Mouse (Mus musculus) embryonic facial prominence, embryonic 13.5 days (tissue): Measurements from ENCODE around the gene Gpr149. TPM values are rescaled to one million over a fixed set of nuclear protein-coding genes. Genes with fewer than 3 reads are reported as not detected.

ENCODE experiments used
- ATAC-seq: fragments of 200-750 bp; cut with Nextera tagmentation; 2 replicates; pipeline ENCODE4 v1.8.0; 2017; ENCODE audit warnings: low read depth; ENCODE audit not compliant: insufficient number of reproducible peaks, insufficient read depth, low FRiP score, low TSS enrichment
- H3K27ac ChIP-seq: fragments of 300-500 bp; sonication (generic); 2 replicates; pipeline ENCODE4 v1.5.1; 2015; ENCODE audit warnings: moderate library complexity, mild to moderate bottlenecking, inconsistent platforms
- H3K27me3 ChIP-seq: fragments of 300-500 bp; sonication (generic); 2 replicates; pipeline ENCODE4 v1.6.1; 2015; ENCODE audit warnings: mild to moderate bottlenecking, inconsistent platforms
- H3K36me3 ChIP-seq: fragments of 300-500 bp; sonication (generic); 2 replicates; pipeline ENCODE4 v1.6.1; 2015; ENCODE audit warnings: mild to moderate bottlenecking, inconsistent platforms
- H3K4me1 ChIP-seq: fragments of 300-500 bp; sonication (generic); 2 replicates; pipeline ENCODE4 v1.6.1; 2015; ENCODE audit warnings: inconsistent platforms
- H3K4me2 ChIP-seq: fragments of 300-500 bp; sonication (generic); 2 replicates; pipeline ENCODE4 v1.6.1; 2015; ENCODE audit warnings: moderate library complexity, mild to moderate bottlenecking, inconsistent platforms
- H3K4me3 ChIP-seq: fragments of 300-500 bp; sonication (generic); 2 replicates; pipeline ENCODE4 v1.5.1; 2015; ENCODE audit warnings: mild to moderate bottlenecking, inconsistent platforms
- H3K9ac ChIP-seq: fragments of 300-500 bp; sonication (generic); 2 replicates; pipeline ENCODE4 v1.6.1; 2015; ENCODE audit warnings: mild to moderate bottlenecking, inconsistent platforms
- H3K9me3 ChIP-seq: fragments of 300-500 bp; sonication (generic); 2 replicates; pipeline ENCODE4 v1.6.1; 2016; ENCODE audit warnings: inconsistent platforms
- WGBS: fragments of 180-500 bp; shearing (Covaris S2); methylation state at CpG from one replicate; pipeline ENCODE4 v1.1.7; 2015; ENCODE audit warnings: mixed read lengths; 5-methylcytosine and 5-hydroxymethylcytosine counted together
- polyA plus RNA-seq: library from polyadenylated mRNA; unstranded; fragments of >200 nt; fragmentation: Nextera tagmentation; extraction: Ambion mirVana; gene quantifications from 2 replicates; pipeline ENCODE4 v1.2.1, GENCODE M21; 2015

The Gpr149 gene
- polyA plus RNA-seq, 1 experiment from 2014 or later, result 0.30 TPM

DNA sequence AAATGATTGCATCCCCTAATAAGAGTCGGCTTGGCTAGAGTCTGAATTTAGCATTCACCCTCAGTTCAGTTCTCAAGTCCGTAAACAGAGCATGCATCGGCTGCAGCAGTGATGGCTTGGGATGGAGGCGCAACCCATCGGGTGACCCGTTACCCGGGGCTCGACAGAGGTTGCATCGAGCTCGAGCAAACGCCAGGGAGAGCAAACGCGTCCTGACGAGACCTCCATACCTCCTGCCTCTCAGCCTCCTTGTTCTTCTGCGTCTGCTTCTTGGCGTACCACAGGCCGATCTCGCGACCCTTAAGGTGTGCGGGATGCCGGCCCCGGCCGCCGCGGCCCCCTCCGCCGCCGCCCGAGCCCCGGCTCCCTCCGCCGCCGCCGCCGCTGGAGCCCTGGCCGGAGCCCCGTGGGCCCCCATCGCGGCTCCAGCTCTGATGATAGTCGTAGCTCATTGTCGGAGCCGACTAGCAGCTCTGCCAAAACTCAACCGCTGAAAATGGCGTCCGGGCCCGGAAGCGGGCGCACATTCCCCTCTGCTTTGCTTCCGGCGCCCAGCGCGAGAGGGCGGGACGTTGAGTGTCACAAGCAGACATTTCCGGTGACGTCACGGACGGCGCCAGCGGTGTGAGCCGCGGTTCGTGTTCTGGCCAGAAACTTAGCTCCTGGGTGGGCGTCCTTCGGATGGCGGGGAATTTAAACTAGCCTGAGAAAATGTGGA is 98.3 kb downstream of the Gpr149 start, which contains the start of gene Dhx36:
Gene Dhx36 (minus strand): TSS at position 517 of the 718 bp plus-strand sequence.
- H3K9me3 ChIP-seq, result no peaks in the 10 kb centered on the region
- ATAC-seq, result peak; percentile 94
- H3K27me3 ChIP-seq, result peaks cover 8% of the 10 kb centered on the region
- no peaks in the 10 kb centered on the region; the same call in 1 of the 2 replicates for H3K36me3 ChIP-seq
- under 1% methylated on average over 66 of the region's 66 CpGs for WGBS
- H3K27ac ChIP-seq, result peak within 1 kb of the TSS; percentile 97
- H3K9ac ChIP-seq, result peak within 1 kb of the TSS; percentile 98
- H3K4me2 ChIP-seq, result peak within 1 kb of the TSS; percentile 75
- peaks cover 14% of the 10 kb centered on the region for H3K4me1 ChIP-seq
- H3K4me3 ChIP-seq, result peak within 1 kb of the TSS; percentile 92

DNA sequence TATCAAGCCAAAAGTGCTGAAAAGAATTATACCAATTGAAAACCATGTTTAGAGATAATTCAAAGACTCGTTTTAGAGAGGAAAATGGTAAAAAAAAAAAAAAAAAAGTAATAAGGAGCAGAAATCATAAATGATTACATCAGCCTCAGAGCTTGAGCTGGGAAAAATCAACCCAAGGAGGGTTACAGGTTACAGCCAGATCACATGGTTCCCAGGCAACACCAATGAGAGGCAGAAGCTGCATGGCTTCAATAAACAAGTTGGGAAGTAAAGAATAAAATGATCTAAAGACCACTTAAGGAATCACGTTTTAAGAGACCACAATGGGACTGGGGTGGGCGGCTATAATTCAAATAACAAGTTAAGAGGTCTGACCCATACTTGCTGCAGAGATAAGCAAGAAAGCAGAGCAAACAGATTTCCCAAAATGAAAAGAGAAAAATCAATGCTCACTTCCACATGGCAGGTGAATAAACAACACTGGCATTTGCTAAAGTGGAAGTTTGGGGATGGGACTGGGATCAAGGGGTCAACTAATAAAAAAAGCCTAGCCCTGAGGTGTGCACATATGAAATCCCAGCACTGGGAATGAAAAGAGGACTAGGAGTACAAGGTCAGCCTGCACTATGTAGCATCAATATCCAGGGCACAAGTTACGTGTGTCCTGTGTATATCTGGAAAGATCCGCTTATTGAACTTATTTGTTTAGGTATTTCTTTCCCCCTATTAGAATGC is 99.6 kb downstream of the Gpr149 start:
- H3K4me2 ChIP-seq, result peak overlapping the region; percentile 75
- peak overlapping the region; percentile 92 for H3K4me3 ChIP-seq
- H3K9ac ChIP-seq, result peak overlapping the region; percentile 98; the same call in 1 of the 2 replicates
- H3K27ac ChIP-seq, result no peak overlapping the region
- no peaks in the 10 kb centered on the region for H3K9me3 ChIP-seq
- no peak for ATAC-seq
- WGBS, result 63% methylated on average over 5 of the region's 5 CpGs
- peaks cover 14% of the 10 kb centered on the region for H3K4me1 ChIP-seq
- H3K27me3 ChIP-seq, result peaks cover 8% of the 10 kb centered on the region
- peaks cover 12% of the 10 kb centered on the region for H3K36me3 ChIP-seq

DNA sequence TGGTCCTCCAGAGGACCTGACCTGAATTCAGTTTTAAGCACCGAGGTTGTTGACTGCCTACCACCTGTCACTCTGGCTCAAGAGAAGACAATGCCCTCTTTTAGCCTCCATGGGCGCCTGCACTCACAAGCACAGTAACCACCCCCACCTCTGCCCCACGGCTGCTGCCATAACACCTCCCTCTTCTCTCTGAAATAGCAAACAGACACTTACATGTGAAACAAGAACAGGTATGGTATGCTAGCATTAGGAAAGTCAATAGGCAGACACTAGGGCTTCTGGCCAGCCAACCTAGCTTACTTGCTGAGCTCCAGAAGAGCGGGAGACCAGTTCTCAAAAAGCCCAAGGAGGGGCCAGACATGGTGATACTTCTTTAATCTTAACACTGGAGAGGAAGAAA is 105.6 kb downstream of the Gpr149 start:
- no peak overlapping the region for H3K27ac ChIP-seq
- H3K4me1 ChIP-seq, result no peaks in the 10 kb centered on the region
- H3K9ac ChIP-seq, result no peak overlapping the region
- H3K36me3 ChIP-seq, result peaks cover 47% of the 10 kb centered on the region
- no peaks in the 10 kb centered on the region for H3K9me3 ChIP-seq
- no peak overlapping the region for H3K4me3 ChIP-seq
- 60% methylated on average over 4 of the region's 4 CpGs for WGBS
- no peaks in the 10 kb centered on the region for H3K27me3 ChIP-seq
- ATAC-seq, result no peak
- H3K4me2 ChIP-seq, result no peak overlapping the region

DNA sequence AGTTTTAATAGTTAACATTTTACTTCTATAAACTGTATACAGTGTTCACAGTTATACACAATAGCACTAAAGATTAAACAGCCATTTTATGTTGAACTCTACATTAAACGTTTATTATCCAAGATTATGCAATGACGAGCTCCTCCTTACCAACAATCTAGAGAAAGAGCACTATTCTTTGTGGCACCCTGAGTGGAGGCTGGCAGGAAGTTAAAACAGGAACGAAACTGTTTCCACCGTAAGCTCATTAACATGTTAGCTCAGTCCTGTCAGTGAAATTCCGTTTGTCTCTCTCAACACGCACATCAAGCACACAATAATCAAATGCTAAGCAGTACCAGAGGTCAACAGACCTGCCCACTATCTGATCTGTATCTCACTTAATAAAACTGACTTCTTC is 112.4 kb downstream of the Gpr149 start:
- H3K27ac ChIP-seq, result no peak overlapping the region
- H3K4me3 ChIP-seq, result no peak overlapping the region
- ATAC-seq, result no peak
- H3K4me2 ChIP-seq, result no peak overlapping the region
- H3K36me3 ChIP-seq, result peaks cover 68% of the 10 kb centered on the region
- no peaks in the 10 kb centered on the region for H3K27me3 ChIP-seq
- H3K9me3 ChIP-seq, result no peaks in the 10 kb centered on the region
- WGBS, result 89% methylated on average over 6 of the region's 6 CpGs
- H3K9ac ChIP-seq, result no peak overlapping the region
- H3K4me1 ChIP-seq, result no peaks in the 10 kb centered on the region

DNA sequence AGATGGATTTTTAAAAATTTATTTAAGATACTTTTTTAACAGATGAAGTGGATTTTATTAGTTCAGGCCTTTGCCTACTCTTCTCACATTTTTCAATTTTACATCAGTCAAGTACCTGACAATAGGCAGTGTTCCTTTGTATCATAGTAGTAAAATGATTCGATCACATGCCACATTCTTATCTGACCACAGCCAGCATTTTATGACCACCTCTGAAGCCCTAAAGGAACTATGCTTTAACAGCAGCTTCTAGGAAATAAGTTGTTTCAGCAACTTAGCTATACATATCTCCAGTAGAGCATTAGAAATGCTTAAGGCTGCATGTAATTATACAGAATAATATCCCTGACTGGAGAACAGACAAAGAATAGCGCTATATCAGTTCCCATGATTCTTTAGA is 120.6 kb downstream of the Gpr149 start:
- Histone ChIP-seq H3K36me3 (peaks cover 58% of the 10 kb centered on the region), H3K9me3 (no peaks in the 10 kb centered on the region), H3K27ac (no peak overlapping the region), H3K9ac (no peak overlapping the region), H3K4me2 (no peak overlapping the region), H3K4me1 (no peaks in the 10 kb centered on the region), H3K27me3 (no peaks in the 10 kb centered on the region), H3K4me3 (no peak overlapping the region)
- 96% methylated on average over 2 of the region's 2 CpGs for WGBS
- no peak for ATAC-seq

Other genes starting within 250 kb of the Gpr149 start
- gene Dhx36, start 98.1 kb downstream of the Gpr149 start, polyA plus RNA-seq, result 41.0 and 43.5 TPM in 2 replicates